Mouse (Mus musculus): ENCODE measurements at regions not wholly inside any gene's neighbourhood (a gene's known extent, or its start where the extent isn't known, plus 50 kb on each side); places are given as distances from the start of the nearest gene placed in this dataset.

DNA sequence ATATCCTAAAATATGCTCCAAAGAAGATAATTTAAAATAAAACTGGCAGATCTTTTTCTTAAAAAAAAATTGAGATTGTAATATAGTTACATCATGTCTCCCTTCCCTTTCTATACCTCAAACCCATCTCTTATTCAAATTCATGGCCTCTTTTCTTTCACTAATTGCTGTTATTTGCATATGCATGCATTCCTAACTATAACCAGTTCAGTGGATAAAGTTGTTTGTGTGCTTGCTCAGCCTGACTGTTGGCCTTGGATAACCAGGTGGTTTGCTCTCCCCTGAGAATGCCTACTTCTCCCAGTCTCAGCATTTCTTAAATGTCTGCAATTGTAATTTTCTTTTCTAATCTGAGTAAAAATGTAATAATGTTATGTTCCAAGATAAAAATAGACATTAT, 2154.8 kb downstream of the 4930444P10Rik start:
- DNase-seq: no peak

GRCm38 (mm10) chr1:13935938-13936491, 2157.1 kb downstream of the 4930444P10Rik start:
- no peak for DNase-seq

- DNase-seq: no peak
These were observed 2164.4 kb downstream of the 4930444P10Rik start for GRCm38 (mm10) chr1:13928679-13929078.

DNA sequence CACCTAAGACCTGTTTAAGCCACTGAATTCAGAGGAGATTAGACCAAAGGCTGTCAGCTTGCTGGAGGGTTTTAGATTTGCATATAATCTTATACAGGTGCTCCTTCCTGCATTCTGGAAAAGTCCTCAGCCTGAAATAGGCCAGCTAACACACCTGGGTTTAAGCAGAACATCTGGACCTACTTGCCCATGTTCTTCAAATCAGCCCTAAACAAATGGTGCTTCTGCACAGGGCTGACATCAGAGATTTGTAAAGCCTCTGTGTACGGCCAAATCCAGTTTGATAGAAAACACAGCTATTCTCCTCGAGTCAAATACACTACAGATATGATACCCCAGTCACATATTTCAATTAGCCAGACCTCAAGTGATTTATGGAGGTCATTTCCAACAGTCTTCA, 2165.2 kb downstream of the 4930444P10Rik start:
- DNase-seq: no peak

- no peak for DNase-seq
These were observed 2167.1 kb downstream of the 4930444P10Rik start for GRCm38 (mm10) chr1:13925994-13926393.

- DNase-seq: no peak
These were observed 2177.9 kb downstream of the 4930444P10Rik start for GRCm38 (mm10) chr1:13915216-13915615.

DNA sequence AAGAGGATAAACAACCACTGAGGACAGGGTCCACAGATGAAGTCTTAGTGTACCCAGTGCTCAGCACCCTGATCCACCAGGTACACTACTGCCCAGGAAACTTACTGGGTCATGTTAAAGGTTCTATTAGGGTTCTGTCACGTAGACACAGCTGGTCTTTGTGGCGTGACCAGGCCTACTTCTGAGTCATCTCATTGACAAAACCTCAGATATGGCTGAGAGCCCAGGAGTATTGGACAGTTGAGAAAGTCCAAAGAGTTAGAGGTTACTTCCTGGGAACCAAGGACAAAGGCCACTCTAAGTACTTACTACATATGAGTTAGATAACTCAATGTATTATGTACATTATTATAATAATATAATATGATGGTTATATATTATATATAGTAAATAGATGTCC, 2214.0 kb downstream of the 4930444P10Rik start:
- DNase-seq: no peak

DNA sequence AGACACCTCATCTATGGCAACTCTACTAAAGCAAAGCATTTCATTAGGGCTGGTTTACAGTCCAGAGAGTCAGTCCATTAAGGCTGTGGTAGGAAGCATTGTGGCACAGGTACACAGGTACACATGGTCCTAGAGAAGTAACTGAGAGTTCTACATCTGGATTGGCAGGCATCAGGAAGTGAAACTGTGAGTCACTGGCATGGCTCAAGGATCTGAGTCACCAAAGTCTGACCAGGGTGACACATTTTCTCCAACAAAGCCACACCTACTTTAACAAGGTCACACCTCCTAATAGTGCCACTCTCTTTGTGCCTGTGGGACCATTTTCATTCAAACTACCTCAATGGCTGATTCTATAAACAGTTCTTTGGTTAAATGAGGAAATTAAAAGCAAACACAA, 2219.2 kb downstream of the 4930444P10Rik start:
- no peak for DNase-seq

- DNase-seq: no peak
These were observed 2220.6 kb downstream of the 4930444P10Rik start for GRCm38 (mm10) chr1:13872536-13872935.

GRCm38 (mm10) chr1:13870631-13871286, 2222.4 kb downstream of the 4930444P10Rik start:
- no peak for DNase-seq

DNA sequence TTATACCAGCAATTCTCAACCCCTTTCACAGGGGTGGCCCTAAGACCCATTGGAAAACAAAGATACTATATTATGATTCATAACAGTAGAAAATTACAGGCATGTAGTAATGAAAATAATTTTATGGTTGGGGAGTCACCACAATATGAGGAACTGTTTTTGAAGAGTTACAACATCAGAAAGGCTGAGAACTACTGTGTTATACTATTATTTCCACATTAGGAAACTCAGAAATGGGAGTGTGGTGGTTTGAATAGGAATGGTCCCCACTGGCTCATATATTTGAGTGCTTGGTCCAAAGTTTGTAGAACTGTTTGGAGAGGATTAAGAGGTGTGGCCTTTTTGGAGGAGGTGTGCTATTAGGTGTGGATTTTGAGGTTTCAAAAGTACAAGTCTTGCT, 2227.4 kb downstream of the 4930444P10Rik start:
- no peak for DNase-seq

GRCm38 (mm10) chr1:13863712-13864111, 2229.4 kb downstream of the 4930444P10Rik start:
- no peak for DNase-seq

DNA sequence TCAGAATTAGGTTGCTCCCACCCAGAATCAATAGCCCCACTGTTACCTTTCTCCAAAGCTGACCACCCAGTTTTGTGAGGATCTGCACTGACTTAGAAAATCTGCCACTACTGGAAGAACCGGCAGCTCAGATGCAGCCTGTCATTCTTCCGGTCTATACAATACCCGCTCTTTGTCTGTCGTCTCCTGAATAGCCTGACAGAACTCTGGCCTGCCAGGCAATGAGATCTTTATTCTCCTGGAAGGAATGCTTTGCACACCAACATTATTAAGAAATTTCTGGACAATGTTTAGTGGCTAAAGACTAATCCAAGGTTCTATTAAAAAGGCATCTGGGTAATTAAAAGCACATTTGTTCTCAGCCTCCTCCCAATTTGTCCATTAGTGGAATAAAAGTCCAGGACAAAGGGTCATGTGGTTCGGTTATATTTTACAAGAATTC, 2232.0 kb downstream of the 4930444P10Rik start:
- DNase-seq: no peak

DNA sequence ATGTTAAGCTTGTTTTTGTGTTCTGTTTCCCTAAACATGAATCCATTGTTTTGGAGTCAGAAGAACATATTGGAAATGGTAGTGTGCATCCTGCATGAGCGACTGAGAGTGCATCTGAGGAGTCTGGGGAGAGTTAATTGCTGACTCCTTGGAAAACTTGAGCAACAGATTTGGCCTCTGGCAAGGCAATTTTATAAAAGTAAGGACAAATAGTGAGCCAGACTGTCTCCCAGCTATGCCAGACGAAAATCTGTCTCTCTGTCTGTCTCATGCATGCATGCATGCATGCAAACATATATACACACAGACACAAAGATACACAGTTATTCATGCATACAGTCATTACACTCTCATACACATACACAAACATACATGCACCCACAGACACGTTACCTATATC, 2232.7 kb downstream of the 4930444P10Rik start:
- no peak for DNase-seq

DNA sequence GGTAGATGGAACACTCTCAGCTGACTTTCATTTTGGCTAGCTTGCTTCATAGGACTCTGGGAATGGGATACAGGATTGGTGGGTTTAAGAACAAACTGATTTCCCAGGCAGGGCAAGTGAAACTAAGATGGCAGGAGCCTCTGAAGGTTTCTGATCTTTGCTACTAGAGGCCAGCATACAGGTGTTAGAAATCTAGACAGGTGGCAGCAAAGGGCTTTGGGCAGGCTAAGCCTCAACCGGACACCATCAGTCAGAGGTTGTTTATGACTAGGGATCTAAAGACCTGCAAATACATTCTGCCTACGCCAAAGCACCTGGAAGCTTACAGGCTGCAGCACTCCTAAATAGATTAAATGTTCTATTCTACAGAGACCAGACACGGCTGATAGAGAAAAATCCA, 2233.4 kb downstream of the 4930444P10Rik start:
- no peak for DNase-seq

GRCm38 (mm10) chr1:13858371-13859018, 2234.6 kb downstream of the 4930444P10Rik start:
- DNase-seq: no peak

DNA sequence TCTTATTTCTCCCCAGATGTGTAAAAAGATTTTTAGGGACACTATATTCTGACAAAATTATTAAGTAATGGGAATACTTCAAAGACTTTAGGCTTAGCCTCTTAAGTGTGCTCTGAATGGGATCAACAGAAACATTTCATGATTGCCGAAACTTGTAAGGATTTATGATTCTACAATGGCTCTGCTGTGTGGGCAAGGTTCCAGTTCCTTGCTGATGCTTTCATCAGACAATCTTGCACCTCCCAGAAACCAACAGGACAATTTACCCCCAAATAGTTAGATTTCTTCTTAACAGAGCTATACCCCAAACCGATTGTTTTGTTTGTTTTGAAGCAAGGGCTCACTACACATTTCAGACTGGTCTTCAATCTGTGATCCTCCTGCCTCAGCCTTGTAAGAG, 2236.1 kb downstream of the 4930444P10Rik start:
- no peak for DNase-seq

DNA sequence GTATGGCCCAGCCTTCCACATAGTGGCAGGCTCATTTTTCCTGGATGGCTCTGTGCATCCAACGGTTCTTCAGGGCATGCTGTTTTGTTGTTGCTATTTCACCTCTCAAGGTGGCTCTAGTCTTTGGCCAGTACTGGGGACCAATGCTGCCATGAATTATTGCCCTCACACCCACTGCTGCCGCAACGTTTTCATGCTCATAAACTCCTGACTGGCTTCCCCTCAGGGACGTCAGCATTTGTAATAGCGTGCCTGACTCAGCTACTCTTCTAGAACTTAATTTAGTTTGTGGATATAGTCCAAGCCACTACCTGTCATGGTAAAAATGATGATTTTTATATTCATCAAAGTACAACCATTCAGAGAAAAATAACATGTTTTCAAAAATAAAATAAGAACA, 2242.0 kb downstream of the 4930444P10Rik start:
- no peak for DNase-seq

DNA sequence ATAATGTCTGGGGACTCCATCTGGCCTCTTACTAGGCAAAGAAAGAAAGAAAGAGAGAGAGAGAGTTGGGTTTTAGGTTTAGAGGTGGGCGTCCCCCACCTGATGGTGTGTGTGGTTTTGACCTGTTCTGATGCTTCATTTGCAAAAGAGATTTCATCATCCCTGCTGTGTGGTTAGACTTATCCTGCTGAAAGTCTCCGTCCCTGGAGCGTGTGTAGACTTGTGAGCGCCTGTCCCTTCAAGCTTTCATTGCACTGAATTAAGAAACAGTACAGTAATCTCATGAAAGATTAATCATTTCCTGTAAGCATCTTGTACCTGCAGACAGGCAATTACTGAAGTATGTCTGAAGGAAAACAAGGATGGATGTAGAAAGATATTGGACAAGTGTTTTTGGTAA, 2244.1 kb downstream of the 4930444P10Rik start:
- DNase-seq: no peak

GRCm38 (mm10) chr1:13846336-13846865, 2246.7 kb downstream of the 4930444P10Rik start:
- DNase-seq: no peak

DNA sequence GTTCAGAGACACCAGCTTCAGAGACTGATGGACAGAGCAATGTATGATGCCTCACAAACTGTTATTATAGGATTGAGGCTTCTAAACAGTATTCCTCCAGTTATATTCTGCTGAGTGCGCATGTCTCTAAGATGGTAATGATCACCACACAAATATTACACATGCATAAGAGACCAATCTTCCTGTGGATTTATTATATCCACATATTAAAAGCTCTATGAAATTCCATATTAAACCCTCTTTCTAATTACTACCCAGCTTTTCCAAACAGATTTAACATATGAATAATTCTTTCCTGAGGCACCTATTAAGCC, 2252.9 kb downstream of the 4930444P10Rik start:
- no peak for DNase-seq

- no peak for DNase-seq
These were observed 2253.4 kb downstream of the 4930444P10Rik start for GRCm38 (mm10) chr1:13839619-13840308.

Data from gastrocnemius, postnatal 10 days (tissue).